Mouse (Mus musculus): Measurements from ENCODE around the gene Polrmt.

GRCm38 (mm10) chr10:79693580-79694378, 52.6 kb downstream of the Polrmt start:
- TF ChIP-seq CTCF (IDR thresholded peaks at IDR 0.05; ENCODE audit: low read depth) (no peak), EP300 (IDR thresholded peaks at IDR 0.05; ENCODE audit: low read depth) (no peak)
